Mouse (Mus musculus) neural tube, embryonic 15.5 days (tissue): ENCODE results near the gene Slc30a10. TPM values are rescaled to one million over a fixed set of nuclear protein-coding genes. Genes with fewer than 3 reads are reported as not detected.

Experiments used
- ATAC-seq: fragments of 200-750 bp; cut with Nextera tagmentation; 2 replicates; pipeline ENCODE4 v1.8.0; 2017; ENCODE audit warnings: mild to moderate bottlenecking, moderate TSS enrichment, moderate library complexity; ENCODE audit not compliant: low FRiP score
- H3K27ac ChIP-seq: fragments of 300-500 bp; sonication (generic); replicated peaks from 2 replicates; pipeline ENCODE4 v1.5.1; 2015; ENCODE audit warnings: mild to moderate bottlenecking, inconsistent platforms
- H3K27me3 ChIP-seq: fragments of 300-500 bp; sonication (generic); replicated peaks from 2 replicates; pipeline ENCODE4 v1.6.1; 2015; ENCODE audit warnings: inconsistent platforms
- H3K36me3 ChIP-seq: fragments of 300-500 bp; sonication (generic); 2 replicates; pipeline ENCODE4 v1.6.1; 2015; ENCODE audit warnings: inconsistent platforms
- H3K4me1 ChIP-seq: fragments of 300-500 bp; sonication (generic); 2 replicates; pipeline ENCODE4 v1.6.1; 2015; ENCODE audit warnings: inconsistent platforms
- H3K4me2 ChIP-seq: fragments of 300-500 bp; sonication (generic); 2 replicates; pipeline ENCODE4 v1.6.1; 2015; ENCODE audit warnings: inconsistent platforms, mild to moderate bottlenecking, moderate library complexity
- H3K4me3 ChIP-seq: fragments of 300-500 bp; sonication (generic); replicated peaks from 2 replicates; pipeline ENCODE4 v1.5.1; 2015; ENCODE audit warnings: mild to moderate bottlenecking, inconsistent platforms
- H3K9ac ChIP-seq: fragments of 300-500 bp; sonication (generic); replicated peaks from 2 replicates; pipeline ENCODE4 v1.6.1; 2015; ENCODE audit warnings: mild to moderate bottlenecking, inconsistent platforms
- H3K9me3 ChIP-seq: fragments of 300-500 bp; sonication (generic); replicated peaks from 2 replicates; pipeline ENCODE4 v1.6.1; 2016; ENCODE audit warnings: inconsistent platforms
- WGBS: fragments of 180-500 bp; shearing (Covaris S2); methylation state at CpG from one replicate; pipeline ENCODE4 v1.1.7; 2015; ENCODE audit warnings: mixed read lengths; 5-methylcytosine and 5-hydroxymethylcytosine counted together
- polyA plus RNA-seq: library from polyadenylated mRNA; unstranded; fragments of >200 nt; fragmentation: Nextera tagmentation; extraction: Ambion mirVana; gene quantifications from 2 replicates; pipeline ENCODE4 v1.2.1, GENCODE M21; 2015

Slc30a10 gene
- polyA plus RNA-seq, 1 experiment from 2014 or later = 5.8 TPM

DNA sequence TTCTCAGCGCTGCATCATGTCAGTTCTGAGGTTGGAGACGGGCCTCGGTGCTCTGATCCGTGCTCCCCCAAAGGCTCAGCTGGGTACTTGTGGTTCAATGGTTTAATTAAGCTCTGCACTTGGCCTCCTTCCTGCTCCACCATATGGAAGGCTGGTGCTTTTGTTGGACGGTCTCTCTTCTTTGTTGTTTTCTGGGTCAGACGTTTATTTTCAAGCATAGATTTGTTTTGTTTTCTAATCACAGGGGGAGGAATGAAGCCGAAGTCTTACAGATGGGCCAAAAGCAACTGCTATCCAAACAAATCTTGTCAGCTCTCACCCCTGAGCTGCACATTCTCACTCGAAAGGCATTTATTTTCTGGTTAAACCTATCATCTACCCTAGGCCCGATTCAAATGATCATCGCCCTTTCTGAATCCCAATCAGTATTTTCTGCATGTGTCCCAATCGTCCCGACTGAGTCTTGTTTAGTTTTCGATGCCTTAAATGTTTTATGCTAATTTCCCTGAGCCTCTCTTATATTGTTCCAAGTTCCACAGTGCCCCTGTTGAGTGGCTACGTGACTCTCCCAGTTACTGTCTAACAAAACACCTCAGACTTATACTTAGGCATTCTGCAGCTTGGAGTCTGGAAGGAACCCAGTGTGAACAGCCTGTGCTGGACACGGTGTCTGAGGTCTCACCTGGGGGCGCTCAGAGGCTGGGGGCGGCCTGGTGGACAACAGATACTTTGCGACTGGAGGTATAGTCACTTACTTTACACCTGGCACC, 12.8 kb upstream of the Slc30a10 start:
- H3K27me3 ChIP-seq = no peaks in the 10 kb centered on the region
- no peak overlapping the region for H3K4me2 ChIP-seq
- H3K9ac ChIP-seq = no peak overlapping the region
- peaks cover 8% of the 10 kb centered on the region for H3K4me1 ChIP-seq
- no peaks in the 10 kb centered on the region for H3K36me3 ChIP-seq
- peak overlapping the region; percentile 23; the same call in 1 of the 2 replicates for H3K27ac ChIP-seq
- ATAC-seq = no peak
- H3K9me3 ChIP-seq = no peaks in the 10 kb centered on the region
- no peak overlapping the region for H3K4me3 ChIP-seq
- 50% methylated on average over 18 of the region's 18 CpGs for WGBS

DNA sequence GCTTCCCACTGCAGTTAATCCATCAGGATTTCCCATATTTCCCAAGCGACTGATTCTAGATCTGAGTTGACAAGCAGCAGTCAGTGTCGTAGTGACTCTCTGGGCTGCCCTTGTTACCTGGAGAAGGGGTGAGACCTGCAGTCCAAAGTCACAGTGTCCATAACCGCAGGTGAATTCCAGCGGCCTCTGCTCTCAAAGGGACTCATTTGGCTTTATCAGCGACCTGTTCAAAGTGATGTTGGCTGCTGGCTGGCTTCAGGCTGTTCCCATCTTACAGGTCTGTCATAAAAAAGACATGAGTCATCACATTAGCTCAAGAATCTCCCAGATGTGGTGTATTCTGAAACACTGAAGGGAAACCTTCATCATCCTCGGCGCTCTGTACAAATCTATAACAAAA, 5.7 kb upstream of the Slc30a10 start:
- Histone ChIP-seq H3K4me2 (no peak overlapping the region), H3K27me3 (peaks cover 6% of the 10 kb centered on the region; the same call in 1 of the 2 replicates), H3K4me3 (no peak overlapping the region), H3K9me3 (no peaks in the 10 kb centered on the region), H3K27ac (no peak overlapping the region), H3K36me3 (no peaks in the 10 kb centered on the region), H3K4me1 (no peaks in the 10 kb centered on the region), H3K9ac (no peak overlapping the region)
- 90% methylated on average over 7 of the region's 7 CpGs for WGBS
- ATAC-seq = no peak

DNA sequence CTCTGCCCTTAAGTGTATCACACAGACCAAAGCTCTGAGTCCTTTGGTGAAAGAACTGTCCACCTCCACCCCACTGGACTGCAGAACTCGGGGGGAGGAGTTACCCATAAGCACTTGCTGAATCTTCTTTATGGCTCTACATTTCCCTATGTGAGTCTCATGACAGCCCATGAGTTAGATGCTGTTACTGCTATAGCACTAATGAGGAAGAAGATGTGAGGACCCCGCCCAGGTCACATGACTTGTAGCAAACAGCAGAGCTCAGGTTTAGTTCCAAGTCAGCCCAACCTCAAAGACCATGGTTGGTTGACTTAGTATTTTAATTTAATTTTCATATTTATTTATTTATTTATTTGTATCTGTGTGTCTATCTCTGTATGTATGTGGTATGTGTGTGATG, 4.9 kb upstream of the Slc30a10 start:
- Histone ChIP-seq H3K9me3 (no peaks in the 10 kb centered on the region), H3K9ac (no peak overlapping the region), H3K36me3 (no peaks in the 10 kb centered on the region), H3K27me3 (peaks cover 11% of the 10 kb centered on the region; the same call in 1 of the 2 replicates), H3K4me1 (peaks cover 6% of the 10 kb centered on the region; the same call in 1 of the 2 replicates), H3K4me3 (no peak overlapping the region), H3K27ac (no peak overlapping the region), H3K4me2 (no peak overlapping the region)
- WGBS = 79% methylated on average over 2 of the region's 2 CpGs
- no peak for ATAC-seq

DNA sequence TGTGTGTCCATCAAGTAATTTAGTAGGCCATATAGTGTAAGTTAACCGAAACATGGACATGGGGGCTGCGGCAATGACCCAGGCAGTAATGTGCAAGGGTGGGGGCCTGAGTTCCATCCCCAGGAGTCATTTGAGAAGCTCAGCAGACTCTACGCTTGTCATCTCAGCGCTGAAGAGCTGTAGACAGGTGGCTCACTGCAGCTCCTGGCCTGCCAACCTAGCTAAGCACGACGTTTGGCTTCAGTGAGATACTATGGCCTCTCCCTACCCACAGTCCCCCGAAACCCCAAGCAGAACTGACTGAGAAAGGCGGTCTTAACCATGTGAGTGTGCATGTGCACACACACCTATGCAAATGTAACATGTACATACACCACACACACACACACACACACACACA, 3.6 kb upstream of the Slc30a10 start:
- Histone ChIP-seq H3K9me3 (no peaks in the 10 kb centered on the region), H3K4me1 (peaks cover 12% of the 10 kb centered on the region; the same call in 1 of the 2 replicates), H3K27ac (no peak overlapping the region), H3K27me3 (peaks cover 12% of the 10 kb centered on the region; the same call in 1 of the 2 replicates), H3K4me3 (no peak overlapping the region), H3K36me3 (no peaks in the 10 kb centered on the region), H3K4me2 (no peak overlapping the region), H3K9ac (no peak overlapping the region)
- 82% methylated on average over 8 of the region's 8 CpGs for whole genome bisulfite sequencing
- no peak for ATAC-seq

DNA sequence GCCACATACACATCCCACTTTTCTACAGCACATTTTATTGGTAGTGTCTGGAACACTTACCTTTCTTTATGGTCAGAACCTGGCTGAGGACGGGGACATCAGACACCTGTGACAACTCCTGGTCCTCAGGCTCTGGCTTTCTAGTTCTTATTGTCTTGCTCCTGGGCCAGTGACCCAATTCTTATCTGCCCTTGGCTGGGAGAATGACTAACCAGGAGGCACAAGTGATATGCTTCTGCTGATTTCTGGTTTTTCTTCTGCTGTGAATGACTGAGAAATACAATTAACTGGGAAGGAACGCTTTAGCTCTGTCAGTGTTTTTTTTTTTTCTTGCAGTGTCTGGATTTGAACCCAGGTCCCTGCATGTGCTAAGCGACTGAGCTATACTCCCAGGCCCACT, 3.2 kb upstream of the Slc30a10 start:
- Histone ChIP-seq H3K4me2 (no peak overlapping the region), H3K27ac (no peak overlapping the region), H3K4me3 (no peak overlapping the region), H3K4me1 (peaks cover 12% of the 10 kb centered on the region; the same call in 1 of the 2 replicates), H3K36me3 (no peaks in the 10 kb centered on the region), H3K27me3 (peaks cover 16% of the 10 kb centered on the region; the same call in 1 of the 2 replicates), H3K9ac (no peak overlapping the region), H3K9me3 (no peaks in the 10 kb centered on the region)
- no peak for ATAC-seq
- 90% methylated on average over 3 of the region's 3 CpGs for WGBS

DNA sequence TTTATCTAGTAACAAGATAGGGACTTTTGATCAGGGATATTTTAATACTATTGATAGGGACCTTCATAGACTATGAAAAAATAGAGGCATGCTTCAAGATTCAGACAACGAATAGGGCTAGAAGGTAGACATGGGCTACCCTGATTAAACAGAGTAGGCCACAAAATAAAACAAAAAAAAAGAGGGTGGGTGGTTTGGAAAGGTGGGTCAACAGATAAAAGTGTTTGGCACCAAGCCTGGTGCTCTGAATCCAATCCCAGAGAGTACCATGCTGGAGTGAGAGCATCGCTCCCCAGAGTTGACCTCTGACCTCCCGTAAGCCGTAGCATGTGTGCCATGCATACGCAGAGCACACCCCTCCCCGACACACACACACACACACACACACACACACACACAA, 2.2 kb upstream of the Slc30a10 start:
- H3K36me3 ChIP-seq = no peaks in the 10 kb centered on the region
- H3K4me1 ChIP-seq = peaks cover 12% of the 10 kb centered on the region; the same call in 1 of the 2 replicates
- H3K4me2 ChIP-seq = no peak overlapping the region
- no peak for ATAC-seq
- H3K27me3 ChIP-seq = peaks cover 23% of the 10 kb centered on the region; the same call in 1 of the 2 replicates
- no peak overlapping the region for H3K9ac ChIP-seq
- 97% methylated on average over 6 of the region's 6 CpGs for WGBS
- H3K27ac ChIP-seq = no peak overlapping the region
- no peaks in the 10 kb centered on the region for H3K9me3 ChIP-seq
- H3K4me3 ChIP-seq = no peak overlapping the region

DNA sequence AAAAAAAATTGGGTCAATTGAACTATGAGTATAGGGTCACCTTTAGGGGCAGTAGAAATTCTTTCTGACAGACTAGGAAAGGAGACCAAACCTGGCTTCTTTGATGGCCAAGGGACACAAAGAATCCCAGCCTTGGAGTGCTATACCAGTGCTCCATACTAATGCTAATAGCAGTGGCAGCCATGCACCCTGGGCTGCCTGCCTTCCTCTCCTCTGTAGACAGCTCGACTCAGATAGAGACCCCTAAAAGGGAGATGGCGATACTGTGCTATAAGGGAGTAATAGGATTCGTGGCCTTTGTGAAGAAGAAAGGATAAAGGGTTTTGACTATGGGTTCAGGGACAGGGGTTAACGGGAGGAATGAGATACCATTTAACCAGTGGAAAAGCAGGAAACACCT, 504 bp upstream of the Slc30a10 start:
- peak overlapping the region; percentile 71; the same call in 1 of the 2 replicates for H3K9ac ChIP-seq
- H3K4me2 ChIP-seq = peak overlapping the region; percentile 94
- H3K27ac ChIP-seq = no peak overlapping the region
- 42% methylated on average over 4 of the region's 4 CpGs for WGBS
- ATAC-seq = no peak
- peaks cover 12% of the 10 kb centered on the region; the same call in 1 of the 2 replicates for H3K4me1 ChIP-seq
- no peaks in the 10 kb centered on the region for H3K9me3 ChIP-seq
- H3K27me3 ChIP-seq = peaks cover 23% of the 10 kb centered on the region; the same call in 1 of the 2 replicates
- no peaks in the 10 kb centered on the region for H3K36me3 ChIP-seq
- peak overlapping the region; percentile 57 for H3K4me3 ChIP-seq

DNA sequence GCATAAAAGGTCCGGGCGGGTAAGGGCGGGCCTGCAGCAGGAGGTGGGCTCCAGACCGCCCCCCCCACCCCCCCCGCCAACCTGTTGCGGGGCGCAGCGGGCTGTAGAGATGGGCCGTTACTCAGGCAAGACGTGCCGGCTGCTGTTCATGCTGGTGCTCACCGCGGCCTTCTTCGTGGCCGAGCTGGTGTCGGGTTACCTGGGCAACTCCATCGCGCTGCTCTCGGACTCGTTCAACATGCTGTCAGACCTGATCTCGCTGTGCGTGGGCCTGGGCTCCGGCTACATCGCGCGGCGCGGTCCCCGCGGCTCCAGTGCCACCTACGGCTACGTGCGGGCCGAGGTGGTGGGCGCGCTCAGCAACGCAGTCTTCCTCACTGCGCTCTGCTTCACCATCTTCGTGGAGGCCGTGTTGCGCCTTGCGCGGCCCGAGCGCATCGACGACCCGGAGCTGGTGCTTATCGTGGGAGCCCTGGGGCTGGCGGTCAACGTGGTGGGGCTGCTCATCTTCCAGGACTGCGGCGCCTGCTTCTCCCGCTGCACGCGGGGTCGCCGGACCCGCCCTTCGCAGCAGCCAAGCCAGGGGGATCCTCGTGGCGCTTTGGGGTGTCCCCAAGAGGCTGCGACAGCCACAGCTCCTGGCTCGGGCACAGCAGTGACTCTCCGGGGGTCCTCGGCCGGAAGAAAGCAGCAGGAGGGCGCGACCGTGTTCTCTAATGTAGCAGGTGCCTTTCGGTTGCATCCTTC, 480 bp downstream of the Slc30a10 start:
- Histone ChIP-seq H3K4me1 (peaks cover 12% of the 10 kb centered on the region; the same call in 1 of the 2 replicates), H3K36me3 (no peaks in the 10 kb centered on the region), H3K4me3 (peak overlapping the region; percentile 57)

DNA sequence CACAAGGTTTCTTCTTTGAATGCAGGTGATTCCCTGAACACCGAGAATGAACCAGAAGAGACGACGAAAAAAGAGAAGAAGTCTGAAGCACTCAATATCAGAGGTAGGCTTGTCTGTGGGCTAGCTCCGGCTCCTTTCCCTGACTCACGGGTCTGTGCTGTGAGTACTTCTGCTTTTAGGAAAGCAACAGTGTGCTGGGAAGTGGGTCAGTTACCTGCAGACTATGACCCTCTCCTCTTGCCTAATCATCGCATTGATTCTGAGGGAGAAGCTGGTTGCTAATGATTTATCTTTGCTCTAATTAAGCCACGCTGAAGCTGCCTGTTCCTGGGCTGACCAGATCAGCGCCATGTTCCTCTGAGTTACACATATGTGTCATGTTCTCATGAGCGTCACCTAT, 1.7 kb downstream of the Slc30a10 start:
- Histone ChIP-seq H3K27ac (no peak overlapping the region), H3K27me3 (peaks cover 23% of the 10 kb centered on the region; the same call in 1 of the 2 replicates), H3K4me2 (peak overlapping the region; percentile 94), H3K9me3 (no peaks in the 10 kb centered on the region), H3K36me3 (no peaks in the 10 kb centered on the region), H3K4me1 (peaks cover 16% of the 10 kb centered on the region; the same call in 1 of the 2 replicates), H3K4me3 (peak overlapping the region; percentile 57), H3K9ac (no peak overlapping the region)
- 87% methylated on average over 9 of the region's 9 CpGs for WGBS
- ATAC-seq = no peak

More for the DNA sequence above, 480 bp downstream of the Slc30a10 start:
- no peaks in the 10 kb centered on the region for H3K9me3 ChIP-seq
- H3K9ac ChIP-seq = peak overlapping the region; percentile 71
- H3K27me3 ChIP-seq = peaks cover 23% of the 10 kb centered on the region; the same call in 1 of the 2 replicates
- WGBS = under 1% methylated on average over 71 of the region's 71 CpGs
- peak overlapping the region; percentile 68 for H3K27ac ChIP-seq
- H3K4me2 ChIP-seq = peak overlapping the region; percentile 94
- ATAC-seq = peak; percentile 77

DNA sequence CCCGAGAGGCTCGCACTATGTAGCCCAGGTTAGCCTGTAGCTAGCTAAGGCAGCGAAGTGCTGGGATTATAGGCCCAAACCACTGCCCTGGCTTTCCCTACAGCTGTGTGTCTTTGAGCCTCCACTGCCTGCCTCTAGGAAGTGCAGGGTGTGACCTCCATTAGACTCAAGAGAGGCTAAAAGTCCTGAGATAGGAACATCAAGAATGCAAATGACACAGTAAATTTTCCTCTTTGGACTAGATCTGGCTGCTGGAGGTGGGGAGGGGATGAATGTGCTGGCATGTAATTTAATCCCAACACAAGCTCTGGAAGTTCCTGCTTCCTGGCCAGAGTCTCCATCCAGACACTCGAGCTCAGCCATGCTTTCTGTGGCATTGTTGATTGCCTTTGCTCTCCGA, 5.4 kb downstream of the Slc30a10 start:
- Histone ChIP-seq H3K4me3 (no peak overlapping the region), H3K36me3 (no peaks in the 10 kb centered on the region), H3K4me2 (no peak overlapping the region), H3K27me3 (0 out of 2 replicates have a peak, but pooled peaks cover 13% of the 10 kb centered on the region), H3K9me3 (no peaks in the 10 kb centered on the region), H3K9ac (no peak overlapping the region), H3K27ac (no peak overlapping the region), H3K4me1 (peaks cover 7% of the 10 kb centered on the region; the same call in 1 of the 2 replicates)
- ATAC-seq = no peak
- 90% methylated on average over 5 of the region's 5 CpGs for WGBS

DNA sequence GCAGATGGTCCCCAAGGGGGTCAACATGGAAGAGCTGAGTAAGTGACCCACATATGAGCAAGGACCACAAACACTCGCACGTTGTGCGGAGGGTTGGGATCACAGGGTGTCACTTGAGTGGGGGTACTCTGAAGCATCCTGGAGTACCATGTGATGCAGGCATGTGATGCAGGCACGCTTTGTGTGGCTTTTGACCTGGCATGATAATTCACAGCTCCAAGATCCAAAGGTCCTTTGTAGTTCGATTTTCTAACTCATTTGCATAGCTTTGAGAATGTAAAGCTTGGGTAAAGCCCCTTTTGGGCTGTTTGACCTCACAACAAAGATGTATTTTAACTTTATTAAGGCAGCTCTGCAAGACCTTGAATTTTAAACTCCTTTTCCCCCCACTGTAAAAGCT, 8.2 kb downstream of the Slc30a10 start:
- no peaks in the 10 kb centered on the region for H3K9me3 ChIP-seq
- 57% methylated on average over 5 of the region's 5 CpGs for WGBS
- ATAC-seq = no peak
- no peak overlapping the region for H3K27ac ChIP-seq
- H3K4me2 ChIP-seq = no peak overlapping the region
- H3K9ac ChIP-seq = no peak overlapping the region
- H3K36me3 ChIP-seq = no peaks in the 10 kb centered on the region
- H3K4me1 ChIP-seq = 0 out of 2 replicates have a peak, but pooled peaks cover 4% of the 10 kb centered on the region
- no peak overlapping the region for H3K4me3 ChIP-seq
- H3K27me3 ChIP-seq = no peaks in the 10 kb centered on the region
